Mouse (Mus musculus) stomach, embryonic 14.5 days (tissue): ENCODE results near the gene Arhgef3. TPM values are rescaled to one million over a fixed set of nuclear protein-coding genes. Genes with fewer than 3 reads are reported as not detected.

ENCODE experiments used
- ATAC-seq: fragments of 200-750 bp; cut with Nextera tagmentation; 2 replicates; pipeline ENCODE4 v1.8.0; 2017; ENCODE audit warnings: low read depth, moderate TSS enrichment; ENCODE audit not compliant: insufficient number of reproducible peaks, insufficient read depth, low FRiP score
- H3K27ac ChIP-seq: fragments of 300-500 bp; sonication (generic); 2 replicates; pipeline ENCODE4 v1.5.1; 2014; ENCODE audit warnings: mild to moderate bottlenecking, low read length, moderate library complexity, mixed read lengths
- H3K27me3 ChIP-seq: fragments of 300-500 bp; sonication (generic); 2 replicates; pipeline ENCODE4 v1.6.1; 2014; ENCODE audit warnings: low read length, control low read depth, mixed read lengths; ENCODE audit not compliant: control insufficient read depth, insufficient read depth
- H3K36me3 ChIP-seq: fragments of 300-500 bp; sonication (generic); 2 replicates; pipeline ENCODE4 v1.6.1; 2014; ENCODE audit warnings: mild to moderate bottlenecking, control low read depth, low read length, moderate library complexity, mixed read lengths; ENCODE audit not compliant: control insufficient read depth, insufficient read depth
- H3K4me1 ChIP-seq: fragments of 300-500 bp; sonication (generic); 2 replicates; pipeline ENCODE4 v1.6.1; 2014; ENCODE audit warnings: low read length, control low read depth, mixed read lengths; ENCODE audit not compliant: control insufficient read depth, insufficient read depth
- H3K4me2 ChIP-seq: fragments of 300-500 bp; sonication (generic); replicated peaks from 2 replicates; pipeline ENCODE4 v1.6.1; 2014; ENCODE audit warnings: low read depth, low read length, control low read depth
- H3K4me3 ChIP-seq: fragments of 300-500 bp; sonication (generic); 2 replicates; pipeline ENCODE4 v1.5.1; 2014; ENCODE audit warnings: low read depth, low read length, control low read depth
- H3K9ac ChIP-seq: fragments of 300-500 bp; sonication (generic); replicated peaks from 2 replicates; pipeline ENCODE4 v1.6.1; 2014; ENCODE audit warnings: low read depth, mild to moderate bottlenecking, control low read depth, low read length, moderate library complexity, mixed read lengths
- H3K9me3 ChIP-seq: fragments of 300-500 bp; sonication (generic); 2 replicates; pipeline ENCODE4 v1.6.1; 2016; ENCODE audit warnings: low read depth, low read length, control low read depth; ENCODE audit not compliant: control insufficient read depth
- WGBS: fragments of 180-500 bp; shearing (Covaris S2); extraction: QIAGEN DNeasy Blood & Tissue Kit; methylation state at CpG from one replicate; pipeline ENCODE4 v1.1.7; 2014; 5-methylcytosine and 5-hydroxymethylcytosine counted together
- polyA plus RNA-seq: library from polyadenylated mRNA; unstranded; fragments of >200 nt; fragmentation: Nextera tagmentation; extraction: Ambion mirVana; gene quantifications from 2 replicates; pipeline ENCODE4 v1.2.1, GENCODE M21; 2014

Gene Arhgef3
- polyA plus RNA-seq, 1 experiment from 2014 or later = 16.4 TPM

DNA sequence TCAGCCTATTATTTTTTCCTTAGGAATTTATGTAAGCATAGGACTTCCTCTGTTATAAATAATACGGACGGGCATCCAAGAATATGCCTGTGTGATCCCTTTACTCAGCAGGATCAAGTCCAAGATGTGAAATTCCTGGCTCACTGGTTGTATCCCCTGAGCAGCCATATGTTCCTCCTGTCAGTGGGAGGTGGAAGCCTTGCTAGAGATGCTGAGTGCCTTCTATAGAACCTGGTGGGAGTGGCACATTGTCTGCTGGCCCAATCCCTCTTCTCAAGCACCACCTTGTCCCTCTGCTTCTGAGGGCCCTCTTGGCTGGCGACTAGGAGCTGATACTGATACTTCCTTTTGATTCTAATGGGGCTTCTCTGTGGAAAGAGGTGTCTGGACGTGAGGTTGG, 155.1 kb downstream of the Arhgef3 start:
- H3K9me3 ChIP-seq = no peaks in the 10 kb centered on the region

DNA sequence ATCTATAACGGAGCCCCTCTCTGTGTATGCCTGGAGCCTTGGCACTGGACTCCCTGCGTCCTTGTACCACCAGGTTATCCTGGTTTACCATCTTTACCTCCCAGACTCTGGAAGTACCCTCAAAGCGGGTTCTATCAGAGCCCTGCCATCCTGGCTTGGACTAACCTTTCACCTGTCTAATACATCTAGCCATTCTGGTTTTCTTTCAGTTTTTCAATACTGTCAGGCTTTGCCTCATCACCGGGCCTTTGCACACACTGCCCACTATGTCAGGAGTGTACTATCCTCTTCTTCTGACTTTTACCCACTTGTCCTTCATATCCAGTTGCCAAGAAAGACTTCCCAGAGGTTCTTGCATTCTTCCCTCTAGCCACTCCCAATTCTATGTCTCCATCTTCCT, 155.8 kb downstream of the Arhgef3 start:
- no peak overlapping the region for H3K4me3 ChIP-seq
- 94% methylated on average over 4 of the region's 4 CpGs for WGBS
- no peaks in the 10 kb centered on the region for H3K27me3 ChIP-seq
- no peak overlapping the region for H3K27ac ChIP-seq
- H3K9me3 ChIP-seq = no peaks in the 10 kb centered on the region
- H3K9ac ChIP-seq = no peak overlapping the region
- no peaks in the 10 kb centered on the region; the same call in 1 of the 2 replicates for H3K4me1 ChIP-seq
- H3K36me3 ChIP-seq = no peaks in the 10 kb centered on the region
- H3K4me2 ChIP-seq = no peak overlapping the region
- ATAC-seq = no peak

More for the DNA sequence above, 155.1 kb downstream of the Arhgef3 start:
- no peak overlapping the region for H3K9ac ChIP-seq
- no peak for ATAC-seq
- no peaks in the 10 kb centered on the region; the same call in 1 of the 2 replicates for H3K4me1 ChIP-seq
- no peak overlapping the region for H3K27ac ChIP-seq
- 51% methylated on average over 4 of the region's 4 CpGs for WGBS
- H3K4me3 ChIP-seq = no peak overlapping the region
- no peak overlapping the region for H3K4me2 ChIP-seq
- H3K36me3 ChIP-seq = no peaks in the 10 kb centered on the region
- H3K27me3 ChIP-seq = no peaks in the 10 kb centered on the region

DNA sequence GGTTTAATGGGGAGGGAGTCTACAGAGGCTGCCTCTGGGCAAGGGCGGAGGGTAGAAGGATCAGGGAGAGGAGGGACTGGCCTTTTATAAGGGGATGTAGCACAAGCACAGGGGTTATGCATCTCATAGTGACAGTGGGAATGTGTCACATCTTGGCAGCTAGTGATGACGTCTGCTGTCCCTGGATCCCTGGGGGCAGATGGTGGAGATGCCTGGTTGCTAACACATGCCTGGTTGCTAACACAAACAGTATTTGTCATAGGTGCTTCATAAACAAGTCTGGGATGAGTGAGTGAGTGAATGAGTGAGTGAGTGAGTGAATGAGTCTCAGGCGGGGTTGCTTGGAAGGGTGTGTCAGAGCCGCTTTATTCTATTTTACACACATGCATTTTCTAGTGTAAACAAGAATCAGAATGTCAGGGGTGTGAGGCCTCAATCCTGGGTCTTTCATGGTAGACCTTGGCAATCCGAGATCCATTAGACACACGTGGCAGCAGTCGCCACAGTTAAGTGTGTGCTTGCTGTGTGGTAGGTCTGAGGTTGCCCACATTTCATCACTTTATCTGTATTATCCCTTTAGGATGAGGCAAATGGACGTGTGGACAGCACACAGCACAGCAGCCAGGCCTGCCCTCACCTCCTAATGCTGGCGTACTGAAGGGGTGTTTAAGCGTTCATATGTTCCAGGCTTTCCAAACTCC, 156.8 kb downstream of the Arhgef3 start:
- no peaks in the 10 kb centered on the region for H3K27me3 ChIP-seq
- H3K9ac ChIP-seq = no peak overlapping the region
- H3K4me2 ChIP-seq = no peak overlapping the region
- no peaks in the 10 kb centered on the region for H3K4me1 ChIP-seq
- H3K4me3 ChIP-seq = no peak overlapping the region
- H3K36me3 ChIP-seq = no peaks in the 10 kb centered on the region
- no peaks in the 10 kb centered on the region for H3K9me3 ChIP-seq
- WGBS = 59% methylated on average over 10 of the region's 10 CpGs
- no peak overlapping the region for H3K27ac ChIP-seq
- no peak for ATAC-seq

DNA sequence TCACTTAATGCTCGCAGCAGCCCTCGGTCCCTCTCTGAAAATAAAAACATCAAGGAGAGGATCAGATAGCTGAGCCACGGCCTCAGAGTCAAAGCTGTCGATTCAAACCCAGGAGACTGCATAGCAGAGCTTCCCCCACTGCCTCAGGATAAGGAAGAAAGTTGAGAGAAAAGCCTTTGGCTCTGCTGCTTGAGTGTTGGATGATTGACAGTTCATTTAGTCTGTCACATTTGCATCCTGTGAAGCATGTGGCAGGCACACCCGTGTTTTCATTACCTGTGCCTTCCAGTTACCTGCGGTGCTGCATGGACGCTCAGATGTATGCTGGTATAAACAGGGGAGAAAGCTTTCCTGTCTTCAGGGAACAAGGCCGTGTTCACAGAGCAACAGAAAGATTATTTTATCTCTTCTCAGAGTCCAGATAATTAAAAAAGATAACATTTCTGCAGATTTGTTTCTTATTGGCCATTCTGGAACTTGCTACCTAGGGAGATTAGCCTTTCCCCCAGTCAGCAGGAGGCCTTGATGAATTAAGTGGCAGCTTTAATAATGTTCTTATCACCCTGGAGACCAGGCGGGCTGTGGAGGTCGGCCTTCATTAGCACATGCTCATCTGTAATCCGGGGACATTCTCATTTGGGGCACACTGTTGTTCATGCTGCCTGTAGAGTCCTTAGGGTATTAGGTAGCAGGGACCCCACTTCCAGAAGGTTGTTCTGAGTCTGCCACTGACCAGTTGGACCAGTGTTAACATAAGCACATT, 157.6 kb downstream of the Arhgef3 start:
- no peaks in the 10 kb centered on the region for H3K9me3 ChIP-seq
- no peak overlapping the region for H3K27ac ChIP-seq
- no peaks in the 10 kb centered on the region for H3K4me1 ChIP-seq
- H3K9ac ChIP-seq = no peak overlapping the region
- no peak overlapping the region for H3K4me2 ChIP-seq
- no peaks in the 10 kb centered on the region for H3K36me3 ChIP-seq
- 41% methylated on average over 11 of the region's 11 CpGs for WGBS
- H3K4me3 ChIP-seq = no peak overlapping the region
- no peak for ATAC-seq
- no peaks in the 10 kb centered on the region for H3K27me3 ChIP-seq

DNA sequence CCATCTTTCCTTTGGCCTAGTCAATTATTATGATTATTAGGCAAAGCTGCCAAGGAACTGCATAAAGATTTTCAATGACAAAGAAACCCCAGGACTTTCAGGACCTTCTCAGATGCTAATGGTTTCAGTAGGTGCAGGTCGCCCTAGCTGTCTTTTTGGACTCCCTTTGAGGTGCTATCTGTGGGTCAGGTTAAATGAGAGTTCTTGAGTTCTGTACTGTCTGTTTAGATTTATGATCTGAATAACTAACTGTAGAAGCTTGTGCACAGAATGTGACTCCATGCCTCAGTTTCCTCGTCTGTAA, 158.1 kb downstream of the Arhgef3 start:
- ATAC-seq = no peak
- WGBS = 87% methylated on average over 2 of the region's 2 CpGs
- H3K27ac ChIP-seq = no peak overlapping the region
- H3K4me2 ChIP-seq = no peak overlapping the region
- H3K9ac ChIP-seq = no peak overlapping the region
- no peaks in the 10 kb centered on the region for H3K36me3 ChIP-seq
- no peaks in the 10 kb centered on the region for H3K9me3 ChIP-seq
- no peaks in the 10 kb centered on the region for H3K4me1 ChIP-seq
- H3K4me3 ChIP-seq = no peak overlapping the region
- no peaks in the 10 kb centered on the region for H3K27me3 ChIP-seq

DNA sequence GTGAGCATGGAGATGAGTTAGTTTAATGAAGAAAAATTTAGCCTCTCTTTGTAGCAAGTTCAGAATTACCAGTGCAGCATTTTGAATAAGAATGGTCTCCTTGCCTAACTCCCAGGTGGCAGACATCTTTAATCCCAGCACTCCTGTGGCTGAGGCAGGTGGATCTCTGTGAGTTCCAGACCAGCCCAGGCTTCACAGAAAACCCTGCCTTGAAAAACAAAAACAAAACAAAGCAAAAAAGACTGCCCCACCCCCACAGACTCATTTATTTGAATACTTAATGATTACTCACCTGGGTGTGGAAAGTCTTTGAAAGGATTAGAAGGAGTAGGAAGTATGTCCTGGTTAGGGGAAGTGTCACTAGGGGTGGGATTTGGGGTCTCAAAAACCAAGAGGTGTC, 158.5 kb downstream of the Arhgef3 start:
- H3K4me2 ChIP-seq = no peak overlapping the region
- H3K4me3 ChIP-seq = no peak overlapping the region
- no peaks in the 10 kb centered on the region for H3K9me3 ChIP-seq

DNA sequence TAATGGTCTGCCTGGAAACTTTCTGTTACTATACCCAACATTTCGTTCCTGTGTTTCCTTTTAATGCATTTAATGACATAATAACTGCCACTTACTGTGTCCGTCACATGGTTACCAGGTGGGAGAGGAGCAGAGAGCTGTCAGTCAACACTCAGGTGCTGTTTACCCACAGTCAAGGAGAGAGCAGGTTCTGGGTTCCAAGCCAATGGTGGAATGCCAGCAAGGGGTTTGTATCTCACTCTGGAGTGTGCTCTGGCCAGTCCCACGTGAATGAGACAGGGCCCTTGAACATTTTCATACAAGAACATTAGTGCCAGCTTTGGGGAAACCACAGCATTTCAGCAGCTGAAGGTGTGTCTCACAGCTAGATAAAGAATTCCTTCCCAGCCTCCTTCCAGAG, 162.6 kb downstream of the Arhgef3 start:
- H3K4me3 ChIP-seq = no peak overlapping the region
- no peak overlapping the region for H3K9ac ChIP-seq
- H3K36me3 ChIP-seq = no peaks in the 10 kb centered on the region
- no peak overlapping the region for H3K27ac ChIP-seq
- no peak for ATAC-seq
- no peaks in the 10 kb centered on the region for H3K27me3 ChIP-seq
- no peaks in the 10 kb centered on the region for H3K9me3 ChIP-seq
- WGBS = 82% methylated on average over 3 of the region's 3 CpGs
- no peak overlapping the region for H3K4me2 ChIP-seq
- H3K4me1 ChIP-seq = no peaks in the 10 kb centered on the region

More for the DNA sequence above, 158.5 kb downstream of the Arhgef3 start:
- H3K27me3 ChIP-seq = no peaks in the 10 kb centered on the region
- no peak for ATAC-seq
- no peak overlapping the region for H3K9ac ChIP-seq
- H3K4me1 ChIP-seq = no peaks in the 10 kb centered on the region
- no peaks in the 10 kb centered on the region for H3K36me3 ChIP-seq
- no peak overlapping the region for H3K27ac ChIP-seq

DNA sequence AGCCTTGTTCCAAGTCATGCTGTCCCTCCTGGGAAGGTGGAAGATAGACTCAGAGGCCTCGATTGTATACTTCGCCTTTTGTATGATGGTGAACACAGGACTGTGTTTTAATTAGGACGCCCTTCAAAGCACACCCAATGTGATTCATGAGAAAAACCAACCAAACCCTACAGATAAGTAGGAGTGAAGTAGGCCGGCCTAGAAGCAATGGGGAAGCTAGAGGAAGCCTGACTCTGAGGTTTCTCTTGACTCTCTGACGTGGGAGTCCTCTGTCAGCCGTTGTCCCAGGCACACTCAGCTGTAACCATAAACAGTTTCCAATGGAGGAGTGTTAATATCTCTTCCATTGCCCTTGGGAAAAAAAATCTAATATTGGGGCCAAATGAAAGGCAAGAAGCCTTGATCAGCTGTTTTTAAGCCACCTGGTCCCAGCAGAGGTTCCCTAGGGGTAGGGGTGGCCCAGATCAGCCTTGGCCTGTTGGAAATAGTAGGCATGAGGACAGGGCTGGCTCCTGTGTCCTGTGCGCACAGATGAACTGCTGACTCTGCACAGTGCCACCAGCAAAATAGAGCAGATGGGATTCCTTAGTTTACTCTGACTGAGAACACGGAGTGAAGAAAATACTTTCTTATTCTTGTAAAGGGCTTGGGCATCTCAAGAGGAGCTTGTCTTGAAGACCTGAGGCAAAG, 165.6 kb downstream of the Arhgef3 start:
- WGBS = 86% methylated on average over 8 of the region's 8 CpGs
- Histone ChIP-seq H3K36me3 (no peaks in the 10 kb centered on the region), H3K9me3 (no peaks in the 10 kb centered on the region), H3K27ac (no peak overlapping the region), H3K9ac (no peak overlapping the region), H3K4me2 (no peak overlapping the region), H3K4me1 (no peaks in the 10 kb centered on the region), H3K27me3 (no peaks in the 10 kb centered on the region), H3K4me3 (no peak overlapping the region)
- no peak for ATAC-seq
